Mouse (Mus musculus) heart, embryonic 12.5 days (tissue): ENCODE measurements around the gene Kcne1. TPM values are rescaled to one million over a fixed set of nuclear protein-coding genes. Genes with fewer than 3 reads are reported as not detected.

Experiments used
- ATAC-seq: fragments of 200-750 bp; cut with Nextera tagmentation; 2 replicates; pipeline ENCODE4 v1.8.0; 2017; ENCODE audit warnings: moderate TSS enrichment, moderate library complexity; ENCODE audit not compliant: insufficient number of reproducible peaks, low FRiP score
- H3K27ac ChIP-seq: fragments of 300-500 bp; sonication (generic); 2 replicates; pipeline ENCODE4 v1.5.1; 2016; ENCODE audit warnings: mild to moderate bottlenecking, moderate library complexity; ENCODE audit not compliant: poor library complexity, severe bottlenecking
- H3K27me3 ChIP-seq: fragments of 300-500 bp; sonication (generic); replicated peaks from 2 replicates; pipeline ENCODE4 v1.6.1; 2016; ENCODE audit warnings: mild to moderate bottlenecking, moderate library complexity
- H3K36me3 ChIP-seq: fragments of 300-500 bp; sonication (generic); 2 replicates; pipeline ENCODE4 v1.6.1; 2016; ENCODE audit warnings: mild to moderate bottlenecking, moderate library complexity
- H3K4me1 ChIP-seq: fragments of 300-500 bp; sonication (generic); replicated peaks from 2 replicates; pipeline ENCODE4 v1.6.1; 2016; ENCODE audit warnings: mild to moderate bottlenecking
- H3K4me2 ChIP-seq: fragments of 300-500 bp; sonication (generic); 2 replicates; pipeline ENCODE4 v1.6.1; 2016; ENCODE audit warnings: mild to moderate bottlenecking, moderate library complexity
- H3K4me3 ChIP-seq: fragments of 300-500 bp; sonication (generic); 2 replicates; pipeline ENCODE4 v1.5.1; 2016; ENCODE audit warnings: mild to moderate bottlenecking
- H3K9ac ChIP-seq: fragments of 300-500 bp; sonication (generic); 2 replicates; pipeline ENCODE4 v1.6.1; 2016; ENCODE audit warnings: mild to moderate bottlenecking, moderate library complexity
- H3K9me3 ChIP-seq: fragments of 300-500 bp; sonication (generic); replicated peaks from 2 replicates; pipeline ENCODE4 v1.6.1; 2016; ENCODE audit warnings: mild to moderate bottlenecking, moderate library complexity
- WGBS: fragments of 180-500 bp; shearing (Covaris S2); methylation state at CpG from one replicate; pipeline ENCODE4 v1.1.7; 2016; 5-methylcytosine and 5-hydroxymethylcytosine counted together
- polyA plus RNA-seq: library from polyadenylated mRNA; unstranded; fragments of >200 nt; fragmentation: Nextera tagmentation; extraction: Ambion mirVana; gene quantifications from 2 replicates; pipeline ENCODE4 v1.2.1, GENCODE M21; 2016

Gene Kcne1
- polyA plus RNA-seq, 1 experiment from 2014 or later = 87.1 TPM

GRCm38 (mm10) chr16:92330966-92331365, 28.3 kb downstream of the Kcne1 start:
- Histone ChIP-seq H3K4me2 (no peak overlapping the region), H3K4me1 (peaks cover 27% of the 10 kb centered on the region; the same call in 1 of the 2 replicates), H3K9ac (no peak overlapping the region), H3K27me3 (no peaks in the 10 kb centered on the region), H3K4me3 (no peak overlapping the region), H3K27ac (peak overlapping the region; percentile 77), H3K36me3 (no peaks in the 10 kb centered on the region), H3K9me3 (no peaks in the 10 kb centered on the region)
- 43% methylated on average over 5 of the region's 5 CpGs for WGBS
- ATAC-seq = peak; percentile 28; the same call in 1 of the 2 replicates

GRCm38 (mm10) chr16:92327911-92328310, 31.4 kb downstream of the Kcne1 start:
- WGBS = 85% methylated on average over 10 of the region's 10 CpGs
- Histone ChIP-seq H3K27ac (no peak overlapping the region), H3K36me3 (no peaks in the 10 kb centered on the region), H3K27me3 (no peaks in the 10 kb centered on the region), H3K4me2 (no peak overlapping the region), H3K4me1 (peaks cover 23% of the 10 kb centered on the region; the same call in 1 of the 2 replicates), H3K4me3 (no peak overlapping the region), H3K9me3 (no peaks in the 10 kb centered on the region), H3K9ac (no peak overlapping the region)
- no peak for ATAC-seq

GRCm38 (mm10) chr16:92325062-92325406, 34.2 kb downstream of the Kcne1 start:
- Histone ChIP-seq H3K27me3 (no peaks in the 10 kb centered on the region), H3K4me3 (no peak overlapping the region), H3K9me3 (no peaks in the 10 kb centered on the region), H3K27ac (no peak overlapping the region), H3K4me1 (peaks cover 8% of the 10 kb centered on the region; the same call in 1 of the 2 replicates), H3K9ac (no peak overlapping the region), H3K36me3 (no peaks in the 10 kb centered on the region), H3K4me2 (no peak overlapping the region)
- WGBS = 56% methylated on average over 1 of the region's 1 CpGs
- no peak for ATAC-seq

DNA sequence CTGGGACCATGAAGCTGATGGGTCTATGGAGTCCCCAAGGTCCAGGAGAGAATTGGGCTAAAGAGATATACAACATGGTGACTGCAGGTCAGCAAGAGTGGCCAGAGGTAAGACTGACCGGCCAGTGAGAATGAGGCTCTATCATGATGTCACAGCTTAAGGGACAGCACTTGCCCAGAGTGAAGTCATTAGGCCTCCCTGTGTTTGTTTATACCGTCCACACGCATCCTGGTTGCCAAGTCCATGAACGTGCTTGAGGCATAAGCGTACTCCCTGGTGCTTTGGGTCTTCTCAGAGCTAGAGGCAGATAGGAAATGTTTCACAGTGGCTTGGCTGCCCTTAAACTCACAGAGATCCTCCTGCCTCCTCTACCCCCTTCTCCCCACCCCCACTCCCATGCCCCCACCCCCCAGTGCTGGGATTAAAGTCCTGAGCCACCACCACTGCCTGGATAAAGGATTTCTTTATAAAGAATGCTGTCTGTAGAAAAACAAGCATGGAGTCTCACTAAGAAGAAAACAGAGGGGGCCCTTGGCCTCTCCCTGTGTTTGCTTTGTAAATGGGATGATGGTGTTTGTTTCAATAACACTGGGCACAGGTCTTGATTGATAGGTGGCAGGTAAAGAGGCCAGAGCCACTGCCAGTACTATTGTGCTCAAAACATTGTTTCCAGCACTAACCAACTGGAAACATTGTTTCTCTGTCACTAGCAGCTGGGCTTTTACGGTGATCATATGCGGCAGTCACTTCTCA, 34.8 kb downstream of the Kcne1 start:
- H3K9ac ChIP-seq = no peak overlapping the region
- no peaks in the 10 kb centered on the region for H3K9me3 ChIP-seq
- ATAC-seq = no peak
- H3K4me2 ChIP-seq = no peak overlapping the region
- H3K4me3 ChIP-seq = no peak overlapping the region
- H3K36me3 ChIP-seq = no peaks in the 10 kb centered on the region
- H3K27ac ChIP-seq = no peak overlapping the region
- no peaks in the 10 kb centered on the region for H3K27me3 ChIP-seq
- H3K4me1 ChIP-seq = 0 out of 2 replicates have a peak, but pooled peaks cover 8% of the 10 kb centered on the region
- whole genome bisulfite sequencing = 53% methylated on average over 7 of the region's 7 CpGs

DNA sequence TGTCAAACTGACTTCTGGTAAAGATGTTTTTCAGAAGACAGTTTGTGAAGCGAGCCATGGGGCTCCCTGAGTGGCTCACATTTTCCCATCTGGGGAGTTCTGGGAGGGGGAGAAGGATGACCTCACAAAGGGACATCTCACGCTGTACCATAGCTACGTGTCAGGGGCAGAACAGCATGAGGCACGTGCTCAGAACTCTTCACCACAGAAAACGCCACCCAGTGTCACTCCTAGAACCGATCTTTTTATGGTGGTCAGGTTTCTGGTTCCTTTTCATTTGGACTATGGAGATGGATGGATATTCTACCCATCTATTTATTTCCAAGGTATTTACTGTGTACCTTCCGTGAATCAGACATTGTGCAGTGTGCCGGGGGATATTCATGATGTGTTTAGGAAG, 37.9 kb downstream of the Kcne1 start, which contains the start of gene Fam243:
Fam243 (minus strand) TSS at position 101 of the 400 bp plus-strand sequence.
- Histone ChIP-seq H3K27ac (no peak within 1 kb of the TSS), H3K9me3 (0 out of 2 replicates have a peak, but pooled peaks cover 4% of the 10 kb centered on the region), H3K9ac (no peak within 1 kb of the TSS), H3K4me2 (no peak within 1 kb of the TSS), H3K4me1 (0 out of 2 replicates have a peak, but pooled peaks cover 8% of the 10 kb centered on the region), H3K27me3 (no peaks in the 10 kb centered on the region), H3K36me3 (no peaks in the 10 kb centered on the region), H3K4me3 (no peak within 1 kb of the TSS)
- 84% methylated on average over 8 of the region's 8 CpGs for WGBS
- ATAC-seq = no peak

GRCm38 (mm10) chr16:92320361-92320760, 38.9 kb downstream of the Kcne1 start:
- no peaks in the 10 kb centered on the region for H3K27me3 ChIP-seq
- 0 out of 2 replicates have a peak, but pooled peaks cover 4% of the 10 kb centered on the region for H3K4me1 ChIP-seq
- H3K27ac ChIP-seq = no peak overlapping the region
- H3K4me2 ChIP-seq = no peak overlapping the region
- no peak for ATAC-seq
- H3K36me3 ChIP-seq = no peaks in the 10 kb centered on the region
- no peak overlapping the region for H3K4me3 ChIP-seq
- H3K9ac ChIP-seq = no peak overlapping the region
- 78% methylated on average over 3 of the region's 3 CpGs for WGBS
- H3K9me3 ChIP-seq = 0 out of 2 replicates have a peak, but pooled peaks cover 4% of the 10 kb centered on the region

DNA sequence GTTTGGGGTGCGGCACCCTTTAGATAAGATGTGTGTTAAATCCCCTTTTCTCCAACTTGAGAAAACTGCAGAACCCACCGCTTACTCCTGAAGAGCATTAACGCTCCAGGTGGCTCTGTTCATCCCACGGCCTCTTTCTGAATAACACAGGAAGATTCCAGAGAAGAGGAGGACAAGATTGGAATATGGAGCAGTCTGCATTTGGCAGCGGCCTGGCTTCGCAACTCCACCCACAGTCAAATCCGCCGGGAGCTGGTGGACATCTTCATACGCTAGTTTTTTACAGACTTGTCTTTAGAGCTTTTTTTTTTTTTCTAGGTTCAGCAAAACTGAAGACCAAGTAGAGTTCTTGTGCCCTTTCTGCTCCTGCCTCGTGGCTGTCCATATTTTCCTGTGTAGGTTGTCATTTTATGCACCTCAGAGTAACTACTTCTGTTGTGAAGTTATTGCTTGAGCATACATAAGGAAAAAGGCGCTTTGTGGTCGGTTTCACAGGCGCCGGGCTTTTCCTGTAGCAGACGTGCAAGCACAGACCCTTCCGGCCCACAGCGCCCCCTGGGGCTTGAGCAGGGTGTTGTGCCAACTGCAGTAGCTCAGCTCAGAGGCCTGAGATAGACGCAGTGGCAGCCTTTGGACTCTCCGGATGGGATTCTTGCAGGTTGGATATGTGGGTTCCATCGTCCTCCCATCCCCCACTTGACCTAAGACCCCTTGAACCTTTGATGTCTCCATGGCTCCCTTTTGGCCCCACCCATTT, 39.7 kb downstream of the Kcne1 start:
- no peak for ATAC-seq
- WGBS = 60% methylated on average over 20 of the region's 20 CpGs
- Histone ChIP-seq H3K4me1 (peaks cover 1% of the 10 kb centered on the region), H3K9me3 (0 out of 2 replicates have a peak, but pooled peaks cover 4% of the 10 kb centered on the region), H3K27me3 (no peaks in the 10 kb centered on the region), H3K36me3 (no peaks in the 10 kb centered on the region), H3K9ac (no peak overlapping the region), H3K4me3 (no peak overlapping the region), H3K4me2 (no peak overlapping the region), H3K27ac (no peak overlapping the region)

DNA sequence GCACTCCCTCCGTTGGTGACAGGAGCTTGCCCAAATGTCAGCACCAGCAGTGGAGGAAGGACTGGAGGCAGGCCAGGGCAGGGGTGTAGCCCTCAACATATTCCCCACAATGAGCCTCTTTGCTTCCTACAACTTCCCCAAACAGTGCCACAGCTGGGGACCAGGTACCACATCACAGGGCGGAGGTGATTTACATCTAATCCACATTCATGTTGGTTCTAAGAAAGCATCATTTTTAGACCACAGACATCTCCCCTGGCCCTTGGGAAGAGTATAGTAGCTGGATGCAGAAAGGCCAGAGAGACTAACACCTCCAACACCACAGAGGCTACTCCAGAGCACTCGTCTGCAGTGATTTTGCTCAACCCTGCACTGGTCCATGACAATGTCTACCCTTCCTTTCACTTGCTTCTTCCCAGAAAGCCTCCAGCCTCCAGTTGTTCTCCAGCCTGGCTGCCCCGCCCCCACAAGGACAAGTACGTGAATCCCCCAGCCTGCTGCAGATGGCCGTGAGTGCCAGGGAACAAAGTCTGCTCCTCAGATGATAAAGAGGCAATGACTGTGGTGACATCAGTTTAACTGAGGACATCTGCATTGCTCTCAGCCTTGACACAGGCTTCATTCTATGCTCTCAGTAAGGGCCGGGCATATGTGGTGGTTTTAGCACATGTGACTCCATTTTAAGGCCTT, 43.1 kb downstream of the Kcne1 start:
- Histone ChIP-seq H3K27me3 (no peaks in the 10 kb centered on the region), H3K27ac (no peak overlapping the region)

DNA sequence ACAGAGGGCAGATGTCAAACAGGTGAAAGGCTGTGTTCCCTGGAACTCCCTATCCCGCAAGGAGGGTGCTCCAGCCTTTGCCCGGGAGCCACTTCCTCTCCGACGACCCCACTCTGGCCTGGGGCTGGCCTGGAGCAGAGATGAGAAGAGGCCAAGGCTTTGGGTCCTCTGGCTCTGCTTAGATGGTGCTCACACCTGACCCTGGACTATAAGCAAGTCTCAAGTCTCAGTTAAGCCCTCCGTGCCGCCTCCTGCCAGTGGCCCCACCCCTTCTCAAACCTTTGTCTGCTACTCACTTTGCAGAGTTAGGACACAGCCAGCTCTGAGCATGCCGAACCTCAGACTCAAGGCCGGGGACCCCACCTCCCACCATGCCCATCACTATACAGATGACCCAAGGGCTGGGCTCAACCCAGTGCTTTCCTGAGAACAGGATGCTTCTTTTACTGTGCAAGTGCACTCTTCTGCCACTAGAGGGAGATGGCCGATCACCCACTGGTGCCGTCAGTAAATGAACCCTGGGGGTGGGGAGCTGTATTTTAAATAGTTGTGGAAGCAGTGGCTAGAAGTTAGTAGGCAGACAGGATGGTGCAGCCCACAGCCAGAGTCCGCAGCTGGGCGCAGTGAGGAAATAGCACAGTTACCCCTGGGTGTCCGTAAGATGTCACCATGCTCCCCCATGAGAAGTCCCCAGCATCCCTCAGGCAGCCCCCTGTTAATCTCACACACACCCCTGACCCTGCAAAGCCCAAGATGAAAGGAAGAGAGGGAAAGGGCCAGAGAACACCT, 45.1 kb downstream of the Kcne1 start:
- WGBS = 46% methylated on average over 13 of the region's 13 CpGs

More for the DNA sequence above, 43.1 kb downstream of the Kcne1 start:
- WGBS = 60% methylated on average over 7 of the region's 7 CpGs
- no peak overlapping the region for H3K9ac ChIP-seq
- H3K36me3 ChIP-seq = peaks cover 20% of the 10 kb centered on the region
- no peak for ATAC-seq
- no peak overlapping the region for H3K4me3 ChIP-seq
- H3K4me2 ChIP-seq = no peak overlapping the region
- peaks cover 4% of the 10 kb centered on the region for H3K4me1 ChIP-seq
- H3K9me3 ChIP-seq = 0 out of 2 replicates have a peak, but pooled peaks cover 4% of the 10 kb centered on the region

GRCm38 (mm10) chr16:92309126-92309525, 50.1 kb downstream of the Kcne1 start:
- no peak overlapping the region for H3K4me2 ChIP-seq
- H3K9me3 ChIP-seq = no peaks in the 10 kb centered on the region
- H3K4me1 ChIP-seq = 0 out of 2 replicates have a peak, but pooled peaks cover 5% of the 10 kb centered on the region
- peaks cover 70% of the 10 kb centered on the region for H3K36me3 ChIP-seq
- 64% methylated on average over 4 of the region's 4 CpGs for WGBS
- no peak overlapping the region for H3K9ac ChIP-seq
- no peaks in the 10 kb centered on the region for H3K27me3 ChIP-seq
- no peak overlapping the region for H3K27ac ChIP-seq
- no peak for ATAC-seq
- H3K4me3 ChIP-seq = no peak overlapping the region

More for the DNA sequence above, 45.1 kb downstream of the Kcne1 start:
- Histone ChIP-seq H3K4me2 (peak overlapping the region; percentile 16; the same call in 1 of the 2 replicates), H3K36me3 (peaks cover 35% of the 10 kb centered on the region), H3K27ac (no peak overlapping the region), H3K9me3 (0 out of 2 replicates have a peak, but pooled peaks cover 4% of the 10 kb centered on the region), H3K27me3 (no peaks in the 10 kb centered on the region), H3K9ac (0 out of 2 replicates have a peak overlapping the region, but pooled peaks have one; percentile 27), H3K4me3 (no peak overlapping the region), H3K4me1 (peaks cover 4% of the 10 kb centered on the region)
- ATAC-seq = peak; percentile 60
